Mouse (Mus musculus): Measurements from ENCODE around the gene Kcnj5. TPM values are rescaled to one million over a fixed set of nuclear protein-coding genes. Genes with fewer than 3 reads are reported as not detected.

Gene Kcnj5
- polyA plus RNA-seq, 1 experiment from 2014 or later = not detected

- ChIA-PET CTCF (no interaction called here), POLR2A (no interaction called here)
- TF ChIP-seq CTCF (IDR thresholded peaks at IDR 0.05) = no peak
- H3K27me3 ChIP-seq = peaks cover 27% of the 10 kb centered on the region
- in situ Hi-C loops (cut with MboI; ENCODE audit: low pct_unique_long_range_greater_than_20kb) = no loop called here
- ATAC-seq = no peak
- DNase-seq (ENCODE audit: low read depth, low spot score) = no peak
Observed at GRCm38 (mm10) chr9:32323610-32324009, 20.5 kb downstream of the Kcnj5 start.

- ChIA-PET POLR2A (no interaction called here), CTCF (no interaction called here)
- H3K27me3 ChIP-seq = peaks cover 20% of the 10 kb centered on the region
- in situ Hi-C loops (cut with MboI; ENCODE audit: low pct_unique_long_range_greater_than_20kb) = no loop called here
- ATAC-seq (no peak), DNase-seq (ENCODE audit: low read depth, low spot score) (no peak)
- TF ChIP-seq CTCF (IDR thresholded peaks at IDR 0.05) = no peak
Observed at GRCm38 (mm10) chr9:32320167-32320566, 24.0 kb downstream of the Kcnj5 start.

GRCm38 (mm10) chr9:32315999-32316398, 28.2 kb downstream of the Kcnj5 start:
- in situ Hi-C loops (cut with MboI; ENCODE audit: low pct_unique_long_range_greater_than_20kb) = no loop called here

GRCm38 (mm10) chr9:32314071-32314470, 30.1 kb downstream of the Kcnj5 start:
- DNase-seq (ENCODE audit: low read depth, low spot score) (no peak), ATAC-seq (no peak)
- in situ Hi-C loops (cut with MboI; ENCODE audit: low pct_unique_long_range_greater_than_20kb) = no loop called here
- ChIA-PET CTCF (no interaction called here), POLR2A (no interaction called here)
- no peaks in the 10 kb centered on the region for H3K27me3 ChIP-seq
- no peak for TF ChIP-seq CTCF (IDR thresholded peaks at IDR 0.05)

More at GRCm38 (mm10) chr9:32315999-32316398, 28.2 kb downstream of the Kcnj5 start:
- H3K27me3 ChIP-seq = no peaks in the 10 kb centered on the region
- ChIA-PET POLR2A (no interaction called here), CTCF (no interaction called here)
- no peak for TF ChIP-seq CTCF (IDR thresholded peaks at IDR 0.05)
- DNase-seq (ENCODE audit: low read depth, low spot score) (no peak), ATAC-seq (no peak)

GRCm38 (mm10) chr9:32312208-32312607, 31.9 kb downstream of the Kcnj5 start:
- in situ Hi-C loops (cut with MboI; ENCODE audit: low pct_unique_long_range_greater_than_20kb) = no loop called here
- no peaks in the 10 kb centered on the region for H3K27me3 ChIP-seq
- TF ChIP-seq CTCF (IDR thresholded peaks at IDR 0.05) = no peak
- CTCF ChIA-PET = no interaction called here
- ATAC-seq (no peak), DNase-seq (ENCODE audit: low read depth, low spot score) (no peak)
- POLR2A ChIA-PET = no interaction called here

- in situ Hi-C loops (cut with MboI; ENCODE audit: low pct_unique_long_range_greater_than_20kb) = no loop called here
- H3K27me3 ChIP-seq = no peaks in the 10 kb centered on the region
- POLR2A ChIA-PET = no interaction called here
- DNase-seq (ENCODE audit: low read depth, low spot score) (no peak), ATAC-seq (no peak)
- CTCF ChIA-PET = no interaction called here
- no peak for TF ChIP-seq CTCF (IDR thresholded peaks at IDR 0.05)
Observed at GRCm38 (mm10) chr9:32311786-32312185, 32.4 kb downstream of the Kcnj5 start.

GRCm38 (mm10) chr9:32302501-32303150, 41.5 kb downstream of the Kcnj5 start:
- in situ Hi-C loops (cut with MboI; ENCODE audit: low pct_unique_long_range_greater_than_20kb) = no loop called here
- POLR2A ChIA-PET = no interaction called here

GRCm38 (mm10) chr9:32295061-32295800, 48.9 kb downstream of the Kcnj5 start:
- ATAC-seq = no peak
- no peak for DNase-seq (ENCODE audit: low read depth, low spot score)
- ChIA-PET POLR2A (no interaction called here), CTCF (interaction anchor here (0.9 to 1.2 kb wide), 3 partner anchors 9 to 23 kb away, joined by 3 to 4 read pairs (median 4); no protein-coding TSS in a partner anchor)
- no peaks in the 10 kb centered on the region for H3K27me3 ChIP-seq
- no peak for TF ChIP-seq CTCF (IDR thresholded peaks at IDR 0.05)
- in situ Hi-C loops (cut with MboI; ENCODE audit: low pct_unique_long_range_greater_than_20kb) = no loop called here

More at GRCm38 (mm10) chr9:32302501-32303150, 41.5 kb downstream of the Kcnj5 start:
- CTCF ChIA-PET = interaction anchor here (0.9 kb wide), 1 partner anchor 114 kb away, joined by 3 read pairs; no protein-coding TSS in a partner anchor
- no peak for ATAC-seq
- TF ChIP-seq CTCF (IDR thresholded peaks at IDR 0.05) = no peak
- peaks cover 15% of the 10 kb centered on the region for H3K27me3 ChIP-seq
- DNase-seq (ENCODE audit: low read depth, low spot score) = no peak

GRCm38 (mm10) chr9:32292686-32293085, 51.5 kb downstream of the Kcnj5 start:
- CTCF ChIA-PET = no interaction called here
- no peaks in the 10 kb centered on the region for H3K27me3 ChIP-seq
- POLR2A ChIA-PET = no interaction called here
- in situ Hi-C loops (cut with MboI; ENCODE audit: low pct_unique_long_range_greater_than_20kb) = no loop called here
- no peak for TF ChIP-seq CTCF (IDR thresholded peaks at IDR 0.05)
- DNase-seq (ENCODE audit: low read depth, low spot score) = no peak
- peak; percentile 70 for ATAC-seq

- POLR2A ChIA-PET = no interaction called here
- H3K27me3 ChIP-seq = no peaks in the 10 kb centered on the region
- CTCF ChIA-PET = no interaction called here
- ATAC-seq (no peak), DNase-seq (ENCODE audit: low read depth, low spot score) (no peak)
- no peak for TF ChIP-seq CTCF (IDR thresholded peaks at IDR 0.05)
- in situ Hi-C loops (cut with MboI; ENCODE audit: low pct_unique_long_range_greater_than_20kb) = no loop called here
Observed at GRCm38 (mm10) chr9:32291618-32292017, 52.5 kb downstream of the Kcnj5 start.

GRCm38 (mm10) chr9:32283591-32283990, 60.6 kb downstream of the Kcnj5 start:
- ChIA-PET POLR2A (no interaction called here), CTCF (no interaction called here)
- no peaks in the 10 kb centered on the region for H3K27me3 ChIP-seq
- in situ Hi-C loops (cut with MboI; ENCODE audit: low pct_unique_long_range_greater_than_20kb) = no loop called here
- no peak for ATAC-seq
- no peak for DNase-seq (ENCODE audit: low read depth, low spot score)
- no peak for TF ChIP-seq CTCF (IDR thresholded peaks at IDR 0.05)
